Mouse (Mus musculus) liver, embryonic 14.5 days (tissue): Measurements from ENCODE around the gene Spesp1.

Experiments
- CTCF ChIP-seq: IDR thresholded peaks from 2 replicates; pipeline ENCODE4 v1.5.1; 2016; ENCODE audit warnings: antibody characterized with exemption, low read depth, control low read depth
- EP300 ChIP-seq: IDR thresholded peaks from 2 replicates; pipeline ENCODE4 v1.6.1; 2016; ENCODE audit warnings: antibody characterized with exemption, low read depth

- TF ChIP-seq CTCF (no peak), EP300 (no peak)
These were observed 59.5 kb downstream of the Spesp1 start for GRCm38 (mm10) chr9:62222481-62222880.
